Mouse (Mus musculus): ENCODE data around the gene Plekha1.

Gene Plekha1

DNA sequence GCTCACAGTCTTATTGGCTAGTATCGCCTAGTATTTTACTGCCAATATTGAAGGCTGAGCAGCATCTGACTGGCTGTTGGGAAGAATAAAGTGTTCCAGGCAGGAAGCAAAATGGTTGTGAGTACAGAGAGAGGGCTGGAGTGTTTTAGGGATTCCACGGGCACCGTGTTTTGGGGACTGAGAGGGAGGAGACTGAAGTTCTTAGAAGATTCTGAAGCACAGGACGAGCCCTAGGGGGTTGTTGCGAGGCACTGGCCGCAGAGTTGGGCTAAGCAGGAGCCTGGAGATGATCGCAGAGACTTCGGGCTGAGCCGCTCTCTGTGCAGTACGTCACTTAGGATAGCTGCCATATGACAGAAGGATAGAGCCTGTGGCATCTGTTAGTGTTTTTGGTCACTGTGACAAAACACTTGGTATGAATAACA is 88.6 kb downstream of the Plekha1 start:
- no peak for DNase-seq (ENCODE audit: extremely low spot score)

- no peak for DNase-seq (ENCODE audit: extremely low spot score)
These were observed 93.0 kb downstream of the Plekha1 start for GRCm38 (mm10) chr7:130958551-130958950.

DNA sequence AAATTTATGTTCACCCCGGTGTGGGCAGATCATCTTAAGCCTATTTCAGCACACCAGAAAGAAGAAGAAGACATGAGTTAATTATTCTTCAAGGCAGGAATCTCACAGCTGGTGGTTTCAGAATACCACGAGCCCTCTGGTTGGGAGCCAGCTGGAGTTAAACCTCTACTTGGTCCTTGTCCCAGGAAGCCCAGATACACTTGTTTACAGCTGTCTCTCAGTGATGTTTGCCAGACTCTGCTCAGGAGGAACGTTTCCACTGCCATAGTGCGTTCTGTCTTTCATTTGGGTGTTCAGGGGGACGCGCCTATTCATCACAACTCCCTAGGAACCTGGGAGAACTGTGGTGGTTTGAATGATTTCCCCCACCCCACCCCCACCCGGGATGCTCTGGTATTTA is 94.3 kb downstream of the Plekha1 start:
- DNase-seq (ENCODE audit: extremely low spot score) = no peak

DNA sequence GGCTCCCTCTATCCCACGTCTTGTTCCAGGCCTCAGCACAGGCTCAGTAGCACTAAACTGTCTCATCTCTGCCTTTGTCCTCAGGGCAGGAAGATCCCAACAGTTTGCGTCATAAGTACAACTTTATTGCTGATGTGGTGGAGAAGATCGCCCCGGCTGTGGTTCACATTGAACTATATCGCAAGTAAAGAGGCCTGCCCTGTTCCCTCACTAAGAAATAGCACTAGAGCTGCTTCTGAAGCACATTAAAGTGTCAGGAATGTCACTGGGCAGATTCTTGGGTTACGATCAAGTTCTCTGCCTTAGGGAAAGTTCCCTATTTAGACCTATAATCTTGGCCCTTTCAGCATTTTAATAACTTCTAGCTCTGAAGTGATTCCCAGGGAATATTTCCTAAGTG is 95.9 kb downstream of the Plekha1 start:
- DNase-seq (ENCODE audit: extremely low spot score) = no peak

Data from embryo, embryonic 9.5 days (tissue).